Mouse (Mus musculus) liver, embryonic 11.5 days (tissue): ENCODE results near the gene Rbpj. TPM values are rescaled to one million over a fixed set of nuclear protein-coding genes. Genes with fewer than 3 reads are reported as not detected.

Experiments
- ATAC-seq: fragments of 200-750 bp; cut with Nextera tagmentation; replicated peaks from 2 replicates; pipeline ENCODE4 v1.8.0; 2017; ENCODE audit warnings: moderate number of reproducible peaks, mild to moderate bottlenecking, moderate TSS enrichment, moderate library complexity; ENCODE audit not compliant: low FRiP score
- DNase-seq: peaks from one replicate; pipeline ENCODE4 v3.0.0-alpha.2; 2017; ENCODE audit warnings: low spot score
- H3K27ac ChIP-seq: fragments of 300-500 bp; sonication (generic); 2 replicates; pipeline ENCODE4 v1.5.1; 2014; ENCODE audit warnings: mild to moderate bottlenecking, low read depth, low read length, control low read depth
- H3K27me3 ChIP-seq: fragments of 300-500 bp; sonication (generic); replicated peaks from 2 replicates; pipeline ENCODE4 v1.6.1; 2014; ENCODE audit warnings: low read length, mixed read lengths; ENCODE audit not compliant: control insufficient read depth, insufficient read depth
- H3K36me3 ChIP-seq: fragments of 300-500 bp; sonication (generic); 2 replicates; pipeline ENCODE4 v1.6.1; 2014; ENCODE audit warnings: mild to moderate bottlenecking, low read length, moderate library complexity, mixed read lengths; ENCODE audit not compliant: control insufficient read depth, insufficient read depth
- H3K4me1 ChIP-seq: fragments of 300-500 bp; sonication (generic); replicated peaks from 2 replicates; pipeline ENCODE4 v1.6.1; 2014; ENCODE audit warnings: low read length, mixed read lengths; ENCODE audit not compliant: control insufficient read depth, insufficient read depth
- H3K4me2 ChIP-seq: fragments of 300-500 bp; sonication (generic); 2 replicates; pipeline ENCODE4 v1.6.1; 2014; ENCODE audit warnings: mild to moderate bottlenecking, control low read depth, moderate library complexity
- H3K4me3 ChIP-seq: fragments of 300-500 bp; sonication (generic); 2 replicates; pipeline ENCODE4 v1.5.1; 2014; ENCODE audit warnings: low read depth, low read length, control low read depth
- H3K9ac ChIP-seq: fragments of 300-500 bp; sonication (generic); 2 replicates; pipeline ENCODE4 v1.6.1; 2014; ENCODE audit warnings: low read depth, low read length, control low read depth
- H3K9me3 ChIP-seq: fragments of 300-500 bp; sonication (generic); 2 replicates; pipeline ENCODE4 v1.6.1; 2016; ENCODE audit warnings: low read length, inconsistent platforms, mixed read lengths; ENCODE audit not compliant: control insufficient read depth
- whole genome bisulfite sequencing: fragments of 180-500 bp; shearing (Covaris S2); extraction: QIAGEN DNeasy Blood & Tissue Kit; methylation state at CpG from one replicate; pipeline ENCODE4 v1.1.7; 2014; 5-methylcytosine and 5-hydroxymethylcytosine counted together
- polyA plus RNA-seq: library from polyadenylated mRNA; unstranded; fragments of >200 nt; fragmentation: Nextera tagmentation; extraction: Ambion mirVana; gene quantifications from 2 replicates; pipeline ENCODE4 v1.2.1, GENCODE M21; 2014

Gene Rbpj
- polyA plus RNA-seq, 1 experiment from 2014 or later = 21.6 TPM

- DNase-seq (no peak), ATAC-seq (peak; percentile 73)
- H3K27ac ChIP-seq = no peak overlapping the region
- WGBS = 41% methylated on average over 3 of the region's 3 CpGs
- no peaks in the 10 kb centered on the region for H3K36me3 ChIP-seq
- no peaks in the 10 kb centered on the region for H3K9me3 ChIP-seq
- no peak overlapping the region for H3K4me3 ChIP-seq
- H3K4me2 ChIP-seq = no peak overlapping the region
- no peaks in the 10 kb centered on the region for H3K27me3 ChIP-seq
- H3K9ac ChIP-seq = no peak overlapping the region
- H3K4me1 ChIP-seq = peaks cover 6% of the 10 kb centered on the region; the same call in 1 of the 2 replicates
These were observed 170.8 kb downstream of the Rbpj start for GRCm38 (mm10) chr5:53636795-53637194.

DNA sequence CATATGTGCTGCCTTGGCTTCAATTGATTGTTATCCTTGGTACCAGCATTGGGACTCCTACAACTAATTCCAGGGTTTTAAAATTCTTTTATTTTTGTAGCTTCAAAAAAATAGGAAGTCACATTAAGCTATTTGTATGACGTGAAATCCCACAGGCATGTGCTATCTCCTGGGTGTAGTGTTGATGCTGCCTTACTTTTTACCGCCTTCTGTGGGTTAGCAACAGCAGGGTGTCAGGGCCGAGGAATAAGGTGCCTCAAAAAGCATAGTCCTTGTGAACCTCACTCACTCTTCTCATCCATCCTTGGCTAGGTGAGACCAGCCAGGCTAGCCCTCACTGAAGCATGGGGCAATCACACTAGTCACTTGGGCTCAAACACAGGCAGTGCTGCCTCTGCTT, 171.3 kb downstream of the Rbpj start:
- H3K27ac ChIP-seq = no peak overlapping the region
- H3K36me3 ChIP-seq = no peaks in the 10 kb centered on the region
- H3K9ac ChIP-seq = no peak overlapping the region
- DNase-seq (no peak), ATAC-seq (peak; percentile 58)
- no peaks in the 10 kb centered on the region for H3K27me3 ChIP-seq
- no peak overlapping the region for H3K4me2 ChIP-seq
- no peak overlapping the region for H3K4me3 ChIP-seq
- no peaks in the 10 kb centered on the region for H3K9me3 ChIP-seq
- peaks cover 6% of the 10 kb centered on the region; the same call in 1 of the 2 replicates for H3K4me1 ChIP-seq
- 66% methylated on average over 3 of the region's 3 CpGs for WGBS

- 68% methylated on average over 3 of the region's 3 CpGs for WGBS
- Histone ChIP-seq H3K27ac (no peak overlapping the region), H3K4me3 (no peak overlapping the region), H3K9me3 (no peaks in the 10 kb centered on the region), H3K9ac (no peak overlapping the region), H3K27me3 (no peaks in the 10 kb centered on the region), H3K36me3 (0 out of 2 replicates have a peak, but pooled peaks cover 3% of the 10 kb centered on the region), H3K4me2 (no peak overlapping the region), H3K4me1 (peaks cover 6% of the 10 kb centered on the region; the same call in 1 of the 2 replicates)
- ATAC-seq (no peak), DNase-seq (no peak)
These were observed 172.7 kb downstream of the Rbpj start for GRCm38 (mm10) chr5:53638647-53639046.

GRCm38 (mm10) chr5:53646669-53647068, 180.7 kb downstream of the Rbpj start:
- Histone ChIP-seq H3K27ac (no peak overlapping the region), H3K4me2 (no peak overlapping the region), H3K4me1 (no peaks in the 10 kb centered on the region), H3K9me3 (no peaks in the 10 kb centered on the region), H3K27me3 (no peaks in the 10 kb centered on the region), H3K9ac (no peak overlapping the region), H3K36me3 (peaks cover 3% of the 10 kb centered on the region; the same call in 1 of the 2 replicates), H3K4me3 (no peak overlapping the region)
- ATAC-seq (no peak), DNase-seq (no peak)
- WGBS = 83% methylated on average over 4 of the region's 9 CpGs

GRCm38 (mm10) chr5:53647358-53647757, 181.4 kb downstream of the Rbpj start:
- 87% methylated on average over 2 of the region's 2 CpGs for WGBS
- no peaks in the 10 kb centered on the region for H3K27me3 ChIP-seq
- DNase-seq (no peak), ATAC-seq (no peak)
- H3K4me2 ChIP-seq = no peak overlapping the region
- no peaks in the 10 kb centered on the region for H3K4me1 ChIP-seq
- no peak overlapping the region for H3K27ac ChIP-seq
- H3K9ac ChIP-seq = no peak overlapping the region
- H3K36me3 ChIP-seq = peaks cover 5% of the 10 kb centered on the region; the same call in 1 of the 2 replicates
- no peak overlapping the region for H3K4me3 ChIP-seq
- H3K9me3 ChIP-seq = no peaks in the 10 kb centered on the region

- H3K4me2 ChIP-seq = no peak overlapping the region
- no peaks in the 10 kb centered on the region for H3K27me3 ChIP-seq
- peaks cover 2% of the 10 kb centered on the region; the same call in 1 of the 2 replicates for H3K36me3 ChIP-seq
- DNase-seq (no peak), ATAC-seq (no peak)
- no peaks in the 10 kb centered on the region for H3K9me3 ChIP-seq
- H3K4me1 ChIP-seq = no peaks in the 10 kb centered on the region
- H3K27ac ChIP-seq = no peak overlapping the region
- H3K9ac ChIP-seq = no peak overlapping the region
- no peak overlapping the region for H3K4me3 ChIP-seq
- WGBS = 32% methylated on average over 1 of the region's 1 CpGs
These were observed 190.6 kb downstream of the Rbpj start for GRCm38 (mm10) chr5:53656596-53656995.

DNA sequence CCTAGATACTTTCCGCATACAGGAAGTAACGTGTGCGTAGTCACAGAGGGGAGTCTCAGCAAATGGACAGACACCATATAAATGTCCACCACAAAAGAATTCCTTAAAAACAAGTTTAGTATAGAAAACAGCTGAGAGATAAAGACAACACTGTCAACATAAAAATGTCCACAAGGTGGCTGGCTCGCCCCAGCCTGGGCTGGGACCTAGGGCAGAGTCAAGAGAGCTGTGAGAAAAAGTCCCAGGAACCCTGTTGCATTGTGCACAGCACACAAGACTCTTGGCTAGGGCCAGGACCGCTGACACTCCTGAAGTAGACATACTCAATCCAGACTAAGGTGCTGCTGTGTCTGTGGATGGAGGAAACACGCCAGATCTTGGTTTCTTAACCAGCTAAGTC, 192.0 kb downstream of the Rbpj start:
- Histone ChIP-seq H3K36me3 (no peaks in the 10 kb centered on the region; the same call in 1 of the 2 replicates), H3K4me2 (no peak overlapping the region), H3K9ac (no peak overlapping the region), H3K4me3 (no peak overlapping the region), H3K27ac (no peak overlapping the region), H3K9me3 (no peaks in the 10 kb centered on the region), H3K4me1 (no peaks in the 10 kb centered on the region), H3K27me3 (no peaks in the 10 kb centered on the region)
- WGBS = 80% methylated on average over 6 of the region's 6 CpGs
- DNase-seq = no peak
- no peak for ATAC-seq

DNA sequence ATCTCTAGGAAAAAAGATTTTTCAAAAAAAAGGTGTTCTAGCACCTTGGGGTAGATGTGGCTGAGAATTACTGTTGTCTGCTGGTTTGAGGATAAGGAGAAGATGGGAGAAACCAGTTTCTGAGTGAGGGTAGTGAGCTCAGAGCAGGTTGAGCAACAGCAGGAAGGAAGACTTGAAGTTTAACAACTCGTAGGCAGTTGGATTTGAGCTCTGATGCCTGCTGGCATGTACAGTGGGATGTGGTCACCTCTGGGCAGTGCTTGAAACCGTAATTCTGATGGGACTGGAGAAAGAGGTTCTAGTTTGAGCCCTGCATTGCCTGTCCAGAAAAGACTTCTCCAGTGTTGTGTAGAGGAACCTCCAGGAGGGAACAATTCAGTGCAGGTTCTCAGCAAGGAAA, 195.6 kb downstream of the Rbpj start:
- Histone ChIP-seq H3K9ac (no peak overlapping the region), H3K27ac (no peak overlapping the region), H3K4me2 (no peak overlapping the region), H3K4me3 (no peak overlapping the region), H3K9me3 (no peaks in the 10 kb centered on the region), H3K36me3 (no peaks in the 10 kb centered on the region; the same call in 1 of the 2 replicates), H3K4me1 (no peaks in the 10 kb centered on the region), H3K27me3 (no peaks in the 10 kb centered on the region)
- DNase-seq (no peak), ATAC-seq (no peak)
- 58% methylated on average over 2 of the region's 2 CpGs for WGBS

GRCm38 (mm10) chr5:53662413-53662812, 196.5 kb downstream of the Rbpj start:
- DNase-seq = no peak
- no peak overlapping the region for H3K9ac ChIP-seq

More at GRCm38 (mm10) chr5:53662413-53662812, 196.5 kb downstream of the Rbpj start:
- Histone ChIP-seq H3K27ac (no peak overlapping the region), H3K36me3 (no peaks in the 10 kb centered on the region; the same call in 1 of the 2 replicates), H3K4me1 (no peaks in the 10 kb centered on the region), H3K4me2 (no peak overlapping the region), H3K27me3 (no peaks in the 10 kb centered on the region), H3K4me3 (no peak overlapping the region), H3K9me3 (no peaks in the 10 kb centered on the region)
- WGBS = 30% methylated on average over 1 of the region's 1 CpGs
- no peak for ATAC-seq
